Mouse (Mus musculus): ENCODE measurements around the gene Pacsin3. TPM values are rescaled to one million over a fixed set of nuclear protein-coding genes. Genes with fewer than 3 reads are reported as not detected.

Pacsin3 gene
- polyA plus RNA-seq, 1 experiment from 2014 or later: 16.2 TPM

DNA sequence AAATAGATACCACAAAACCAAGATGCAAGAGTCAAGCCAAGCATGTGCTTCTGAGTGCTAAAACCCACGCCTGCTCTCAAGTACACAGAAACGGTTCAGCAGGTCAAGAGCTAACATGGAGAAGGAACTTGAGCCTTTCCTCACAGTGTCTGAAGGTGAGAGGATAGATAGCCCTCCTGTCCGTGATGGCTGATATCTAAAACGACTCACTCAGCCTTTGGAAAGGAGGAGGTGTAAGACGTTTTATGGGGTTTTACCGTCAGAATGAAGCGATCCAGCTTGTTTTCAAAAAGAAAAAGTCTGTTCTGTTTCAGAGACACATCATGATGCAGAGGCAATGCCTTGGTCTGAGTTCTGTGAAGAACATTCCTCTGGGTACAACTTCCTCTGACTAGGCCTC is 58.4 kb downstream of the Pacsin3 start:
- no peak overlapping the region for H3K4me2 ChIP-seq (replicated peaks)
- H3K27me3 ChIP-seq: no peaks in the 10 kb centered on the region
- WGBS: 93% methylated on average over 7 of the region's 7 CpGs
- ATAC-seq: no peak
- no peak overlapping the region for H3K4me3 ChIP-seq (replicated peaks)
- peaks cover 14% of the 10 kb centered on the region; the same call in 1 of the 2 replicates for H3K4me1 ChIP-seq (replicated peaks)
- no peaks in the 10 kb centered on the region for H3K9me3 ChIP-seq
- H3K36me3 ChIP-seq: no peaks in the 10 kb centered on the region
- no peak overlapping the region for H3K9ac ChIP-seq (replicated peaks)
- no peak overlapping the region for H3K27ac ChIP-seq

Other genes with a start within 250 kb of the Pacsin3 start
- 0.48 and 0.54 TPM in 2 replicates for gene Rapsn, start 220.3 kb upstream of the Pacsin3 start, polyA plus RNA-seq (2015; fragmentation: Nextera tagmentation; extraction: Ambion mirVana)
- 251 and 254 TPM in 2 replicates for gene Psmc3, start 201.9 kb upstream of the Pacsin3 start, polyA plus RNA-seq (2015; fragmentation: Nextera tagmentation; extraction: Ambion mirVana)
- 25.0 and 29.4 TPM in 2 replicates for gene Slc39a13, start 185.5 kb upstream of the Pacsin3 start, polyA plus RNA-seq (2015; fragmentation: Nextera tagmentation; extraction: Ambion mirVana)
- gene Spi1, start 173.6 kb upstream of the Pacsin3 start, polyA plus RNA-seq (2015; fragmentation: Nextera tagmentation; extraction: Ambion mirVana): 1.8 and 3.0 TPM in 2 replicates
- gene Mybpc3, start 137.8 kb upstream of the Pacsin3 start, polyA plus RNA-seq (2015; fragmentation: Nextera tagmentation; extraction: Ambion mirVana): not detected in 2 replicates
- 56.0 and 58.0 TPM in 2 replicates for gene Madd, start 72.1 kb upstream of the Pacsin3 start, polyA plus RNA-seq (2015; fragmentation: Nextera tagmentation; extraction: Ambion mirVana)
- gene Nr1h3, start 53.1 kb upstream of the Pacsin3 start, polyA plus RNA-seq (2015; fragmentation: Nextera tagmentation; extraction: Ambion mirVana): 1.6 and 2.1 TPM in 2 replicates
- 38.3 and 42.7 TPM in 2 replicates for gene Acp2, start 53.1 kb upstream of the Pacsin3 start, polyA plus RNA-seq (2015; fragmentation: Nextera tagmentation; extraction: Ambion mirVana)
- gene Ddb2, start 19.0 kb upstream of the Pacsin3 start, polyA plus RNA-seq (2015; fragmentation: Nextera tagmentation; extraction: Ambion mirVana): 15.1 TPM in 2 replicates
- 82.6 and 84.5 TPM in 2 replicates for gene Arfgap2, start 9.0 kb downstream of the Pacsin3 start, polyA plus RNA-seq (2015; fragmentation: Nextera tagmentation; extraction: Ambion mirVana)
- 147 and 165 TPM in 2 replicates for gene 1110051M20Rik, start 188.8 kb downstream of the Pacsin3 start, polyA plus RNA-seq (2015; fragmentation: Nextera tagmentation; extraction: Ambion mirVana)
- gene Lrp4, start 201.6 kb downstream of the Pacsin3 start, polyA plus RNA-seq (2015; fragmentation: Nextera tagmentation; extraction: Ambion mirVana): 7.1 and 10.2 TPM in 2 replicates

Data from midbrain, embryonic 13.5 days (tissue).